Mouse (Mus musculus) forebrain, embryonic 15.5 days (tissue): Measurements from ENCODE around the gene Ivd. TPM values are rescaled to one million over a fixed set of nuclear protein-coding genes. Genes with fewer than 3 reads are reported as not detected.

Source experiments
- ATAC-seq: fragments of 200-750 bp; cut with Nextera tagmentation; replicated peaks from 2 replicates; pipeline ENCODE4 v1.8.0; 2017; ENCODE audit warnings: mild to moderate bottlenecking, moderate TSS enrichment, moderate library complexity
- H3K27ac ChIP-seq: fragments of 300-500 bp; sonication (generic); replicated peaks from 2 replicates; pipeline ENCODE4 v1.5.1; 2015; ENCODE audit warnings: mild to moderate bottlenecking, inconsistent platforms
- H3K27me3 ChIP-seq: fragments of 300-500 bp; sonication (generic); 2 replicates; pipeline ENCODE4 v1.6.1; 2015; ENCODE audit warnings: inconsistent platforms
- H3K36me3 ChIP-seq: fragments of 300-500 bp; sonication (generic); 2 replicates; pipeline ENCODE4 v1.6.1; 2015; ENCODE audit warnings: mild to moderate bottlenecking, inconsistent platforms
- H3K4me1 ChIP-seq: fragments of 300-500 bp; sonication (generic); 2 replicates; pipeline ENCODE4 v1.6.1; 2015; ENCODE audit warnings: inconsistent platforms
- H3K4me2 ChIP-seq: fragments of 300-500 bp; sonication (generic); replicated peaks from 2 replicates; pipeline ENCODE4 v1.6.1; 2015; ENCODE audit warnings: mild to moderate bottlenecking, inconsistent platforms
- H3K4me3 ChIP-seq: fragments of 300-500 bp; sonication (generic); 2 replicates; pipeline ENCODE4 v1.5.1; 2015; ENCODE audit warnings: mild to moderate bottlenecking, inconsistent platforms
- H3K9ac ChIP-seq: fragments of 300-500 bp; sonication (generic); replicated peaks from 2 replicates; pipeline ENCODE4 v1.6.1; 2015; ENCODE audit warnings: mild to moderate bottlenecking, inconsistent platforms
- H3K9me3 ChIP-seq: fragments of 300-500 bp; sonication (generic); 2 replicates; pipeline ENCODE4 v1.6.1; 2016; ENCODE audit warnings: inconsistent platforms
- WGBS: fragments of 180-500 bp; shearing (Covaris S2); methylation state at CpG from one replicate; pipeline ENCODE4 v1.1.7; 2015; ENCODE audit warnings: mixed read lengths; 5-methylcytosine and 5-hydroxymethylcytosine counted together
- polyA plus RNA-seq: library from polyadenylated mRNA; unstranded; fragments of >200 nt; fragmentation: Nextera tagmentation; extraction: Ambion mirVana; gene quantifications from 2 replicates; pipeline ENCODE4 v1.2.1, GENCODE M21; 2015

Gene Ivd
- polyA plus RNA-seq, 1 experiment from 2014 or later = 54.2 TPM

DNA sequence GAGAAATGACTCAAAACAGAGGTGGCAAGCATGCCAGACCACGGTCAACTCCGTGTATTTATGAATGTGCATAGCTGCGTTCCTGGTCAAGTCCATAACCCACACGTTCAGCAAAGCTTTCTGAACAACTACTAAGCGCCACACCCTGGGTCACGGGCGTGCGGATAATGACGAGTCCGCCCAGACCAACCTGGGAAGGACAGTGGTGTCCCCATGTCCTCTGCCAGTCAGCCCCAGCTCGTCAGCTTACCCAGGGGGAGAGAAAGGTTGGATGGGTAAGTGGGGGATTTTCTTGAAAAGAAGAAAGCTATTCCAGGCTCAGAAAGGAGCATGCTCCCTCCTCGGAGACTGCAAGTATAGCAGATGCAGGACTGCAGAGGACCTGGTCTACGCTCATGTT, 25.7 kb downstream of the Ivd start:
- H3K4me1 ChIP-seq = peaks cover 11% of the 10 kb centered on the region
- H3K9ac ChIP-seq = no peak overlapping the region
- H3K9me3 ChIP-seq = no peaks in the 10 kb centered on the region
- no peak overlapping the region for H3K4me3 ChIP-seq
- ATAC-seq = no peak
- H3K27ac ChIP-seq = no peak overlapping the region
- H3K4me2 ChIP-seq = no peak overlapping the region; the same call in 1 of the 2 replicates
- 66% methylated on average over 13 of the region's 13 CpGs for WGBS
- H3K36me3 ChIP-seq = no peaks in the 10 kb centered on the region
- peaks cover 7% of the 10 kb centered on the region; the same call in 1 of the 2 replicates for H3K27me3 ChIP-seq

DNA sequence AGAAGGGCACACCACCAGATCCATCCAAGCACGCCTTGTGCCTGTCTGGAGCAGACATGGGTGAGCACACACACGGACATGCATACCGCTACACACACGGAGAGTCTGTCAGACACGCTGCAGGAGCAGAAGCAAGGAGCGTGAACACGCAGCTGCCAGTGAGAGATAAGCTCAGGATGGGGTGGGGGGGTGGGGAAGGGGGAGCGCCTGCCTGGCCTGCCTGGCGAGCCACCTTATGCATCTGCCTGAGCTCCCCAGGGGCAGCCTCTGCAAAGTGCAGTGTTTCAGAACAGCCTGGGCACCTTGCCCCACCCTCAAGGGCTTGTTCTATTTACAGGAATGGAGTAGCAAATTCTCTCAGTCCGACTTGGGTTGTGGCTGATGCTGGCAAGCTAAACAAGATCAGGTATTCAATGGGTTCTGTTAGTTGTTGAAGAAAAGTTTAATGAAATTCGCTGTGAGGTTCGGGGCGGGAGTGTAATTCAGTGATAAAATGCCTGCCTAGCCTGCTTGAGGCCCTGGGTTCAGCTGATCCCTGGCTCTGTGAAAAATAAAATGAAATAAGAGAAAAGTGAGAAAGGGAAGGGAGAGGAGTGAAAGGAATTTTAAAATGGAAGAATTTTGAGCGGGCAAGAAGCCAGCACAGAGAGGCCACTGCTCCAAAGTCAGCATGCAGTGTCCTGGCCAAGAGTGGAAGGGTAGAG, 26.2 kb downstream of the Ivd start:
- Histone ChIP-seq H3K36me3 (no peaks in the 10 kb centered on the region), H3K9me3 (no peaks in the 10 kb centered on the region), H3K4me1 (peaks cover 8% of the 10 kb centered on the region), H3K27me3 (peaks cover 9% of the 10 kb centered on the region; the same call in 1 of the 2 replicates), H3K4me3 (no peak overlapping the region), H3K9ac (no peak overlapping the region), H3K4me2 (no peak overlapping the region; the same call in 1 of the 2 replicates), H3K27ac (no peak overlapping the region)
- 30% methylated on average over 14 of the region's 14 CpGs for WGBS
- no peak for ATAC-seq

- ATAC-seq = no peak
- H3K4me2 ChIP-seq = no peak overlapping the region
- H3K9ac ChIP-seq = no peak overlapping the region
- peaks cover 7% of the 10 kb centered on the region for H3K4me1 ChIP-seq
- no peaks in the 10 kb centered on the region for H3K36me3 ChIP-seq
- H3K9me3 ChIP-seq = no peaks in the 10 kb centered on the region
- H3K27me3 ChIP-seq = peaks cover 19% of the 10 kb centered on the region
- H3K4me3 ChIP-seq = no peak overlapping the region
- no peak overlapping the region for H3K27ac ChIP-seq
- 94% methylated on average over 4 of the region's 4 CpGs for WGBS
Observed at GRCm38 (mm10) chr2:118891173-118891572, 29.4 kb downstream of the Ivd start.

DNA sequence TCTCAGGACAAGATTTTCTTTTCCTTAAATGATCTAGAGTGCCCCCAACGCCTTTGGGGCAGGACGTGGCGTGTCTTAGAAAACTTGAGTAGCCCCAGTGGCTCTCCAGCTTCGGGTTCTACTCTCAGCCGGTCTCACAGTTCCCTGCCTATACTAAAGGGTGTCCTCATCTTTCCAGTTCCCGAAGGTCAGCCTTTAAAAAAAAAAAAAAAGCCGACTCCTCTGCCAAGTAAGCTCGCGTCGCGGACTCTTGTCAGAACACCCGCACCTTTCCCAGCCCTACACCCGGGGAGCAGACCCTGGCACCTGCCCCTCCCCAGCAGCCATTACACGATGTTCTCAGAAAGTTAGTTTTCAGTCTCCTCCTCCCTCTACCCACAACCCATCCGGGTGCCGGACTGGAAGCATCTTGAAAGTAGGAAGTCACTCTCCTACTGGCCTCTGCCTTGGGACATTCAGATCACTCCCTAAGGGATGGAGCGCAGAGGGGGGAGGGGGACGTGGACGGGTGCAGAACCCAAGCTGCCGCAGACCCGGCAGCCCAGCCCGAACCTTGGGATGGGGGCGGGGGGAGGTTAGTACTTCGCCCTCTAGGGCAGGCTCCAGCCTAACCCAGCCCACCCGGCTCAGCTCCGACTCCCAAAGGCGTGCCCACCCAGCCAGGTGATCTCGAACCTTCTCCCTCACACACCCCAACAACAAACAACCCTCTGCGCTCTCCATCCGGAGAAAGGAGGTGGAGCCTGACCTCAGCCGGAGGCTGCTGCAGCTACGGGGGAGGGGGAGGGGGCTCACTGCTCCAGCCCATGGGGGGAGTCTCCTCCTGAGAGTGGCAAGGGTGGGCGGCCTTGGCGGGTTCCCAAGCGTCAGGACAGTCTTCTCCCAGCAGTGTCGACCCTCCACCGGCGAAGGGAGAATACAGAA, 34.5 kb downstream of the Ivd start:
- Histone ChIP-seq H3K4me2 (peak overlapping the region; percentile 62), H3K4me1 (peaks cover 33% of the 10 kb centered on the region), H3K27me3 (peaks cover 57% of the 10 kb centered on the region), H3K9me3 (no peaks in the 10 kb centered on the region), H3K9ac (peak overlapping the region; percentile 48), H3K36me3 (no peaks in the 10 kb centered on the region), H3K27ac (no peak overlapping the region), H3K4me3 (peak overlapping the region; percentile 42)
- WGBS = 1% methylated on average over 38 of the region's 38 CpGs
- no peak for ATAC-seq

DNA sequence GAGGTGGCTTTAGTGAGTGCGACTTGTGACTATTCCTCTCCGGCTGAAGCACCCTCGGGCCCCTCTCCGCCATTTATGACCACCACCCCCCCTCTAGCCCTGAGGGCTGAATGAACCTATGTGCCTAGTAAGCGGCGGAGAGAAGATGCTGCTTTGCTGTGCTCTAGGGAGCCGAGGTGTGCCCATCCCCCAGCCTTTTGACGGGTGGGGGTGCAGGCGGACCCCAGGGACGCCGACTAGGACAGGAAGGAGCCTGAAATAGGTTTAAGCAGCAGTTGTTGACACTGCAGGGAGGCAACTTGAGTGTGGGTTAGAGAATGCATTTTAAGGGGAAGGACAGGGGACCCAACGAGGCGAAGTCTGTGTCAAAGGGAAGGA, 35.1 kb downstream of the Ivd start:
- Histone ChIP-seq H3K4me3 (peak overlapping the region; percentile 42), H3K4me1 (peaks cover 33% of the 10 kb centered on the region), H3K27me3 (peaks cover 57% of the 10 kb centered on the region), H3K9me3 (no peaks in the 10 kb centered on the region), H3K27ac (no peak overlapping the region), H3K36me3 (no peaks in the 10 kb centered on the region), H3K9ac (peak overlapping the region; percentile 48), H3K4me2 (peak overlapping the region; percentile 62)
- no peak for ATAC-seq
- under 1% methylated on average over 13 of the region's 13 CpGs for WGBS

DNA sequence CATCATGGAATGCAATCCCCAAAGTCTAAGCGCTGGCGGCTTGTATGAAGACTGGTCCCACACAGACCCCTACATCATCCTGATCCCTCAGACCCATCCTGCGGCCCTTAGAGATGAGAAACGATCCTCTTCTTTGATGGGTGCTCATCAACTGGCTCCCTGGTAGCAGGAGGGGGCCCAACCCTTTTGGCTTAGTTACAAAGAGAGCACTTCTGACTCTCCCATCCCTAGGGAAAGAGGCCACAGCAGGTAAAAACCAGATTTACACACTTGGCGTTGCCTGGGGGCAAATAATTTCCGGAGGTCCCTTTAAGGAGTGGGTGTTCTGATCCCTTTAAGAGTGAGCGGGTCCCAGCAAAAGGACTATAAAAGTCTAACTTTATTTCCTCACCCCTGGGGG, 35.6 kb downstream of the Ivd start:
- Histone ChIP-seq H3K9me3 (no peaks in the 10 kb centered on the region), H3K27ac (no peak overlapping the region), H3K9ac (peak overlapping the region; percentile 48), H3K27me3 (peaks cover 57% of the 10 kb centered on the region), H3K4me2 (peak overlapping the region; percentile 62), H3K4me3 (peak overlapping the region; percentile 42), H3K4me1 (peaks cover 33% of the 10 kb centered on the region), H3K36me3 (no peaks in the 10 kb centered on the region)
- WGBS = 3% methylated on average over 7 of the region's 7 CpGs
- ATAC-seq = no peak

DNA sequence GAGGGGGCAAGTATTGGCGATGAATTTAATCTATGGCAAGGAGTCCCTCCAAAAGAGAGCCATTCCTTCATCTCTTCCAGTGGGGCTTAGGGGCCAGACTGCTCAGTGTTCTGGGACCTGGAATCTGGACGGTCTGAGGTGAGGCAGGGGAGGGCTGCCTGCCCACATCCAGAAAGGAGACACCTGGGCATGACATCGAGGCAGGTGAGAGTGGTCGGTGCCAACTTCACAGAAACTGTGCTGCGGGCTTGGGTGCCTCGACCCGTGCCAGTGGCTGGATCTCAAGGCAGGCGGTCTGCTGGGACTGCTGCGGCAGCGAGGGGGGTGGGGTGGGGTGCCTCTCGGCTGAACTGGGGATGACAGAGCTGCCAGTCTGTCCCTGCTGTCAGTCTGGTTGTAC, 36.1 kb downstream of the Ivd start:
- Histone ChIP-seq H3K27ac (no peak overlapping the region), H3K36me3 (no peaks in the 10 kb centered on the region), H3K4me1 (peaks cover 35% of the 10 kb centered on the region), H3K4me2 (no peak overlapping the region), H3K27me3 (peaks cover 57% of the 10 kb centered on the region), H3K9me3 (no peaks in the 10 kb centered on the region), H3K9ac (no peak overlapping the region), H3K4me3 (no peak overlapping the region)
- no peak for ATAC-seq
- 1% methylated on average over 11 of the region's 11 CpGs for WGBS

- H3K4me2 ChIP-seq = no peak overlapping the region
- H3K27me3 ChIP-seq = peaks cover 53% of the 10 kb centered on the region
- H3K36me3 ChIP-seq = no peaks in the 10 kb centered on the region
- H3K9ac ChIP-seq = no peak overlapping the region
- H3K27ac ChIP-seq = no peak overlapping the region
- H3K4me3 ChIP-seq = no peak overlapping the region
- no peak for ATAC-seq
- H3K9me3 ChIP-seq = no peaks in the 10 kb centered on the region
- peaks cover 44% of the 10 kb centered on the region for H3K4me1 ChIP-seq
- 6% methylated on average over 4 of the region's 4 CpGs for WGBS
Observed at GRCm38 (mm10) chr2:118898771-118899170, 37.0 kb downstream of the Ivd start.

DNA sequence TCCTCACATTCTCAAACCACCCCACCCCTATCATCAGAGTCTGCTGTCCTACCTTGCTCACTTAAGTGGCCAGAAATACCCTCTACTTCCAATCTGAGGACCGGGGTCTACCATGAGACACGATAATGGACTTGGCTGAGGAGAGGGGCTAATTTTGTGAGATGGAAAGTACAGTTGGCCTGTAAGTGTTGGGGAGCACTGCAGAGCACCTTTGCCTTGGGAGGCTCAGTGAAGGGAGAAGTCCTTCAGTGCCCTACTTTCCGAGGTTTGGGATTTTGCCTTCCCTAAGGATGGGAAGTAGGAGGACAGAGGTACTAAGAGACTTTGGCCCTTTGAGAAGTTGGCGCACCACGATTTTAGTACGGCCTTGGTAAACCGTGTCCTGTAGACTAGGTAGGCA, 37.6 kb downstream of the Ivd start:
- no peaks in the 10 kb centered on the region for H3K36me3 ChIP-seq
- no peak for ATAC-seq
- no peak overlapping the region for H3K9ac ChIP-seq
- H3K27me3 ChIP-seq = peaks cover 53% of the 10 kb centered on the region
- 11% methylated on average over 7 of the region's 7 CpGs for WGBS
- no peak overlapping the region for H3K27ac ChIP-seq
- no peak overlapping the region for H3K4me2 ChIP-seq
- peaks cover 50% of the 10 kb centered on the region for H3K4me1 ChIP-seq
- H3K4me3 ChIP-seq = no peak overlapping the region
- H3K9me3 ChIP-seq = no peaks in the 10 kb centered on the region

GRCm38 (mm10) chr2:118899981-118900825, 38.4 kb downstream of the Ivd start, which contains the start of gene Bahd1:
Gene Bahd1, plus strand, starts transcription at chr2:118900377.
- peaks cover 47% of the 10 kb centered on the region for H3K27me3 ChIP-seq
- peaks cover 59% of the 10 kb centered on the region for H3K4me1 ChIP-seq

GRCm38 (mm10) chr2:118900826-118901140, 39.0 kb downstream of the Ivd start:
- peak overlapping the region; percentile 45 for H3K9ac ChIP-seq
- peak overlapping the region; percentile 99 for H3K4me3 ChIP-seq
- peaks cover 64% of the 10 kb centered on the region for H3K4me1 ChIP-seq
- no peaks in the 10 kb centered on the region for H3K36me3 ChIP-seq
- no peak overlapping the region for H3K27ac ChIP-seq
- H3K9me3 ChIP-seq = no peaks in the 10 kb centered on the region
- peaks cover 41% of the 10 kb centered on the region for H3K27me3 ChIP-seq
- 0% methylated on average over 11 of the region's 11 CpGs for whole genome bisulfite sequencing
- H3K4me2 ChIP-seq = peak overlapping the region; percentile 99
- ATAC-seq = no peak; the same call in 1 of the 2 replicates

More at GRCm38 (mm10) chr2:118899981-118900825, 38.4 kb downstream of the Ivd start, which contains the start of gene Bahd1:
- under 1% methylated on average over 32 of the region's 32 CpGs for WGBS
- Histone ChIP-seq H3K27ac (0 out of 2 replicates have a peak within 1 kb of the TSS, but pooled peaks have one; percentile 87), H3K4me3 (peak within 1 kb of the TSS; percentile 99), H3K9ac (peak within 1 kb of the TSS; percentile 45), H3K36me3 (no peaks in the 10 kb centered on the region), H3K4me2 (peak within 1 kb of the TSS; percentile 99), H3K9me3 (no peaks in the 10 kb centered on the region)
- ATAC-seq = no peak
